Mouse (Mus musculus) stomach, embryonic 15.5 days (tissue): ENCODE measurements around the gene Gm8082. TPM values are rescaled to one million over a fixed set of nuclear protein-coding genes. Genes with fewer than 3 reads are reported as not detected.
"Not testable (repeated sequence)": the region's sequence is repeated elsewhere in the genome, so short reads cannot be mapped to it uniquely, and the experiment has no call there.

Experiments used
- ATAC-seq: fragments of 200-750 bp; cut with Nextera tagmentation; 2 replicates; pipeline ENCODE4 v1.8.0; 2017; ENCODE audit warnings: low read depth, moderate number of reproducible peaks, moderate TSS enrichment; ENCODE audit not compliant: insufficient read depth, low FRiP score
- H3K27ac ChIP-seq: fragments of 300-500 bp; sonication (generic); 2 replicates; pipeline ENCODE4 v1.5.1; 2015; ENCODE audit warnings: mild to moderate bottlenecking, inconsistent platforms
- H3K27me3 ChIP-seq: fragments of 300-500 bp; sonication (generic); replicated peaks from 2 replicates; pipeline ENCODE4 v1.6.1; 2015; ENCODE audit warnings: inconsistent platforms
- H3K36me3 ChIP-seq: fragments of 300-500 bp; sonication (generic); 2 replicates; pipeline ENCODE4 v1.6.1; 2015; ENCODE audit warnings: inconsistent platforms
- H3K4me1 ChIP-seq: fragments of 300-500 bp; sonication (generic); 2 replicates; pipeline ENCODE4 v1.6.1; 2015; ENCODE audit warnings: inconsistent platforms
- H3K4me2 ChIP-seq: fragments of 300-500 bp; sonication (generic); 2 replicates; pipeline ENCODE4 v1.6.1; 2015; ENCODE audit warnings: mild to moderate bottlenecking, inconsistent platforms
- H3K4me3 ChIP-seq: fragments of 300-500 bp; sonication (generic); replicated peaks from 2 replicates; pipeline ENCODE4 v1.5.1; 2015; ENCODE audit warnings: inconsistent platforms
- H3K9ac ChIP-seq: fragments of 300-500 bp; sonication (generic); 2 replicates; pipeline ENCODE4 v1.6.1; 2015; ENCODE audit warnings: inconsistent platforms
- H3K9me3 ChIP-seq: fragments of 300-500 bp; sonication (generic); 2 replicates; pipeline ENCODE4 v1.6.1; 2016; ENCODE audit warnings: inconsistent platforms
- WGBS: fragments of 180-500 bp; shearing (Covaris S2); methylation state at CpG from one replicate; pipeline ENCODE4 v1.1.7; 2015; 5-methylcytosine and 5-hydroxymethylcytosine counted together
- polyA plus RNA-seq: library from polyadenylated mRNA; unstranded; fragments of >200 nt; fragmentation: Nextera tagmentation; extraction: Ambion mirVana; gene quantifications from 2 replicates; pipeline ENCODE4 v1.2.1, GENCODE M21; 2015

The Gm8082 gene
- not detected in 2 replicates for polyA plus RNA-seq

GRCm38 (mm10) chr14:42993524-42993923 is at the start of gene Gm8082:
Gm8082 (minus strand) TSS chr14:42993624.
- WGBS, result 56% methylated on average over 1 of the region's 1 CpGs
- H3K27me3 ChIP-seq, result not testable (repeated sequence)

GRCm38 (mm10) chr14:43015528-43015927 is 22.1 kb upstream of the Gm8082 start, which contains the start of gene Gm10376:
Gm10376 (minus strand) TSS chr14:43015628.
- not testable (repeated sequence) for H3K27ac ChIP-seq, H3K27me3 ChIP-seq, H3K9me3 ChIP-seq, H3K9ac ChIP-seq, H3K4me1 ChIP-seq, H3K4me3 ChIP-seq, H3K4me2 ChIP-seq, H3K36me3 ChIP-seq, ATAC-seq

More at GRCm38 (mm10) chr14:42993524-42993923, at the start of gene Gm8082:
- H3K4me3 ChIP-seq, H3K9me3 ChIP-seq, ATAC-seq, H3K9ac ChIP-seq, H3K4me1 ChIP-seq, H3K36me3 ChIP-seq, H3K4me2 ChIP-seq, H3K27ac ChIP-seq: not testable (repeated sequence)

Other genes starting within 250 kb of the Gm8082 start
- gene Gm3015, start 224.8 kb downstream of the Gm8082 start, polyA plus RNA-seq, result not detected in 2 replicates
- not detected in 2 replicates for gene Gm10377, start 195.6 kb downstream of the Gm8082 start, polyA plus RNA-seq
- gene Gm21977, start 140.1 kb downstream of the Gm8082 start, polyA plus RNA-seq, result not detected in 2 replicates
- not detected in 2 replicates for gene Gm10376, start 22.0 kb upstream of the Gm8082 start, polyA plus RNA-seq
- gene Gm8094, start 83.0 kb upstream of the Gm8082 start, polyA plus RNA-seq, result not detected in 2 replicates
- not detected in 2 replicates for gene Gm8104, start 107.0 kb upstream of the Gm8082 start, polyA plus RNA-seq
- gene Gm7233, start 186.2 kb upstream of the Gm8082 start, polyA plus RNA-seq, result not detected in 2 replicates
- gene Gm8122, start 241.7 kb upstream of the Gm8082 start, polyA plus RNA-seq, result not detected in 2 replicates